Mouse (Mus musculus) adrenal gland, postnatal 4 days (tissue): Measurements from ENCODE around the gene Tmem267. TPM values are rescaled to one million over a fixed set of nuclear protein-coding genes. Genes with fewer than 3 reads are reported as not detected.

ENCODE experiments used
- total RNA-seq, 2 experiments: library from RNA; stranded (reverse); gene quantifications; 2 replicates each; pipeline ENCODE4 v1.2.3; 2021

Gene Tmem267
- total RNA-seq, 2 experiments from 2014 or later, result 12.1 to 13.2 TPM

Other genes with a start within 250 kb of the Tmem267 start
- gene Paip1, start 59.4 kb upstream of the Tmem267 start, total RNA-seq, result 100 to 1,000 TPM; 149 to 151 TPM
- gene 4833420G17Rik, start 25.3 kb upstream of the Tmem267 start, total RNA-seq, result 10 to 100 TPM; 42.9 to 43.8 TPM
- gene 3110070M22Rik, start 344 bp downstream of the Tmem267 start, total RNA-seq, result 1 to 10 TPM; 1.7 to 2.0 TPM
- 1 to 10 TPM in 1 of 2 experiments, under 1 TPM in 1; 0.67 to 1.1 TPM for gene Ccl28, start 135.8 kb downstream of the Tmem267 start, total RNA-seq
- gene Hmgcs1, start 202.3 kb downstream of the Tmem267 start, total RNA-seq, result 100 to 1,000 TPM; 211 to 213 TPM